Mouse (Mus musculus): ENCODE measurements around the gene Rhoh. TPM values are rescaled to one million over a fixed set of nuclear protein-coding genes. Genes with fewer than 3 reads are reported as not detected.

The Rhoh gene
- polyA plus RNA-seq, 1 experiment from 2014 or later, result 0.27 TPM

GRCm38 (mm10) chr5:65863349-65863749, 2.3 kb downstream of the Rhoh start:
- H3K27me3 ChIP-seq, result no peaks in the 10 kb centered on the region
- no peaks in the 10 kb centered on the region for H3K36me3 ChIP-seq
- no peak overlapping the region for H3K27ac ChIP-seq
- no peak overlapping the region for H3K9ac ChIP-seq (replicated peaks)
- WGBS, result 81% methylated on average over 12 of the region's 12 CpGs
- no peak overlapping the region for H3K4me2 ChIP-seq (replicated peaks)
- no peak overlapping the region for H3K4me3 ChIP-seq (replicated peaks)
- H3K4me1 ChIP-seq (replicated peaks), result no peaks in the 10 kb centered on the region
- ATAC-seq, result no peak
- H3K9me3 ChIP-seq, result no peaks in the 10 kb centered on the region

- Histone ChIP-seq H3K4me2 (replicated peaks) (no peak overlapping the region), H3K27ac (no peak overlapping the region), H3K4me3 (replicated peaks) (no peak overlapping the region), H3K9ac (replicated peaks) (no peak overlapping the region), H3K9me3 (no peaks in the 10 kb centered on the region), H3K4me1 (replicated peaks) (no peaks in the 10 kb centered on the region), H3K36me3 (no peaks in the 10 kb centered on the region), H3K27me3 (no peaks in the 10 kb centered on the region)
- no peak for ATAC-seq
- 95% methylated on average over 7 of the region's 7 CpGs for WGBS
These were observed 3.5 kb downstream of the Rhoh start for GRCm38 (mm10) chr5:65864486-65864885.

DNA sequence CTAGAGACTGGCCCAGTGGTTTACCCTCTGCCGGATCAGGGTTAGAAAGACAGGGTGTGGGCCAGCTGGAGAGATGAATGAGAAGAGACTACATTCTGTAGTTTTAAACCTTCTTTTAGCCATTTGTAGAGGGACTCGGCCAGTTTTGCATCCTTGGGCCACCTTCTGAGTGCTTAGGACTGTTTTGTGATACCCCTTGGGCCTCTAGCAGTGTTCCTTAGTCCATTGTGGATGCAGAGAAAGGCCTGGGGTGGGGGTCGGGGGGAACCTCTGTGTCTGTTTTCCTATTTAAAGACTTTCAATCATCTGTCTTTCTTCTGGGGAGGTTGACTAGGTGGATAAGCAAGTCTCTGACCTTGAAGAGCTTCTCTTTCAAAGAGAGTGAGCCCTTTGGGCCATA, 3.9 kb downstream of the Rhoh start:
- Histone ChIP-seq H3K4me3 (replicated peaks) (no peak overlapping the region), H3K9ac (replicated peaks) (no peak overlapping the region), H3K9me3 (no peaks in the 10 kb centered on the region), H3K4me2 (replicated peaks) (no peak overlapping the region), H3K27ac (no peak overlapping the region), H3K27me3 (no peaks in the 10 kb centered on the region), H3K36me3 (no peaks in the 10 kb centered on the region), H3K4me1 (replicated peaks) (no peaks in the 10 kb centered on the region)
- no peak for ATAC-seq
- 87% methylated on average over 3 of the region's 3 CpGs for WGBS

DNA sequence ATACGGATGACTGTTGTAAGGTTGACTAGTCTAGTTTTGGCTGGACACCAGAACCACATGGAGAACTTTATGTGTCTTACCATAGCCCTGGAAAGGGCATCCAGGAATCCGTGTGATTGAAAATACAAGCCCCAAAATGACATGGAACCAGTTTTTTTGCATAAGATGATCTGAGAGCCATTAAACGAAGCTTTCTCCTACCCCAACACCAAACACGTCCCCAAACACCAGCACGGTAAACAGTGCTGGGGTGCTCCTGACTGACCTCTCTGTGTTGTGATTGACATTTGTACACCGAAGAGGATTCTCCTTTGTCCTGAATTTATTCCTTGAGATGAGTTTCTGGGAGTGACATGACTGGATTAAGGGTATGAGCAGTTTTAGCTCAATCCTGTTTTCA, 5.6 kb downstream of the Rhoh start:
- Histone ChIP-seq H3K27me3 (no peaks in the 10 kb centered on the region), H3K4me1 (replicated peaks) (no peaks in the 10 kb centered on the region), H3K9me3 (no peaks in the 10 kb centered on the region), H3K4me2 (replicated peaks) (no peak overlapping the region), H3K9ac (replicated peaks) (no peak overlapping the region), H3K4me3 (replicated peaks) (no peak overlapping the region), H3K27ac (no peak overlapping the region), H3K36me3 (no peaks in the 10 kb centered on the region)
- WGBS, result 89% methylated on average over 6 of the region's 6 CpGs
- ATAC-seq, result no peak

DNA sequence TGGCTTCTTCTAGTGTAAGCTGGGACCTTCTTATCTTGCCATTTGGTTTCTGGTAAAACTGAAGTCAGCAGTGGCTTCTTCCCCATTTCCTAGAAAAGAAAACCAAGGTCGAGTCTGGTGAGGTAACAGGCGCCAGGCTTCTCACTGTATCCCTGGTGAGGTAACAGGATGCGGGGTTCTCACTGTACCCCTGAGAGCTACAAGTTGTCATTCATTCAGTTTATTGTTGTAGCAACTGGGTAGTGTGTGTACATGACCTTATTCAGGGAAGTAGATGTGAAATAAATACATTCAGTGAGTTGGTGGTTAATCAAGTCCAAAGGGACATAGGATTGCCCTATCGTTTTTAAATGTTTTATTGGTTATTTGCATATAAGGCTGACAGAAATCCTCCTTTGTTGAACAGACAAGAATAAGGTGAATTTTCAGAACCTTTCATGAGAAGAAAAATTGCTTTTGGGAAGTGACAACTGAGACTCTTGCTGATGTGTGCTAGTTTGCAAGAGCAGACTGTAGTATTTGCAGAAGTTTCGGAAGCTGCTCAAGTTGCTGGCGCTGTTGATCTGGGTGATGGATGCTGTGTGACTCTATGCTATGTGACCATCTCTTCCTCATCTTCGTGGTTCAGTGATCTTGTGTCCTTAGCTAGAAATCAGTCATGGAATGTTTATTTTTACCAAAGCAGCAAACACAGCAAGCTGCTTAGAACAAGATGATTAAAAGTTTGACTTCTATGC, 6.5 kb downstream of the Rhoh start:
- no peak overlapping the region for H3K4me3 ChIP-seq (replicated peaks)
- no peaks in the 10 kb centered on the region for H3K4me1 ChIP-seq (replicated peaks)
- H3K27me3 ChIP-seq, result no peaks in the 10 kb centered on the region
- H3K36me3 ChIP-seq, result no peaks in the 10 kb centered on the region
- H3K27ac ChIP-seq, result no peak overlapping the region
- no peaks in the 10 kb centered on the region for H3K9me3 ChIP-seq
- WGBS, result 91% methylated on average over 7 of the region's 7 CpGs
- no peak overlapping the region for H3K4me2 ChIP-seq (replicated peaks)
- no peak overlapping the region for H3K9ac ChIP-seq (replicated peaks)
- no peak for ATAC-seq

- 81% methylated on average over 3 of the region's 3 CpGs for WGBS
These were observed 7.4 kb downstream of the Rhoh start for GRCm38 (mm10) chr5:65868419-65868818.

DNA sequence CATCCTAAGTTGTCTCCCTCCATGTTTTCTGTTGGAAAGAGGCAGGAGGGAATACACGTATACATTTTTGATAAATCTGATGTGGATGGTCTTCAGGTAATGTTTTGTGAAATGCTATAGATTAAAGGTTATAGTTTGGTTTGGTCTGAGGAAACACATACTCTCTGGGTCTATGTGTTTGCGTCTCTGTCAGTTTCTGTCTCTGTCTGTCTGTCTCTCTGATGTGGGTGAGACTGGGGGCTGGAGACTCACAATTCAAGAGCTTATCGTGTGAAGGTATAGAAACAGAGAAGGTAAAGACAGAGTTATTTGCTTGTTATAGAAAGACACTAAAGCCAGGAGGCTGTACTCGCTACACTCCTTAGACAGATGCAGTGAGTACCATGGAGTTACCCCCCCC, 8.6 kb downstream of the Rhoh start:
- no peak overlapping the region for H3K9ac ChIP-seq (replicated peaks)
- no peaks in the 10 kb centered on the region for H3K36me3 ChIP-seq
- H3K9me3 ChIP-seq, result no peaks in the 10 kb centered on the region
- H3K4me1 ChIP-seq (replicated peaks), result no peaks in the 10 kb centered on the region
- no peaks in the 10 kb centered on the region for H3K27me3 ChIP-seq
- no peak overlapping the region for H3K4me3 ChIP-seq (replicated peaks)
- WGBS, result 97% methylated on average over 4 of the region's 4 CpGs
- ATAC-seq, result no peak
- no peak overlapping the region for H3K27ac ChIP-seq
- no peak overlapping the region for H3K4me2 ChIP-seq (replicated peaks)

More at GRCm38 (mm10) chr5:65868419-65868818, 7.4 kb downstream of the Rhoh start:
- Histone ChIP-seq H3K27me3 (no peaks in the 10 kb centered on the region), H3K4me1 (replicated peaks) (no peaks in the 10 kb centered on the region), H3K36me3 (no peaks in the 10 kb centered on the region), H3K9ac (replicated peaks) (no peak overlapping the region), H3K4me2 (replicated peaks) (no peak overlapping the region), H3K4me3 (replicated peaks) (no peak overlapping the region), H3K27ac (no peak overlapping the region), H3K9me3 (no peaks in the 10 kb centered on the region)
- ATAC-seq, result no peak

DNA sequence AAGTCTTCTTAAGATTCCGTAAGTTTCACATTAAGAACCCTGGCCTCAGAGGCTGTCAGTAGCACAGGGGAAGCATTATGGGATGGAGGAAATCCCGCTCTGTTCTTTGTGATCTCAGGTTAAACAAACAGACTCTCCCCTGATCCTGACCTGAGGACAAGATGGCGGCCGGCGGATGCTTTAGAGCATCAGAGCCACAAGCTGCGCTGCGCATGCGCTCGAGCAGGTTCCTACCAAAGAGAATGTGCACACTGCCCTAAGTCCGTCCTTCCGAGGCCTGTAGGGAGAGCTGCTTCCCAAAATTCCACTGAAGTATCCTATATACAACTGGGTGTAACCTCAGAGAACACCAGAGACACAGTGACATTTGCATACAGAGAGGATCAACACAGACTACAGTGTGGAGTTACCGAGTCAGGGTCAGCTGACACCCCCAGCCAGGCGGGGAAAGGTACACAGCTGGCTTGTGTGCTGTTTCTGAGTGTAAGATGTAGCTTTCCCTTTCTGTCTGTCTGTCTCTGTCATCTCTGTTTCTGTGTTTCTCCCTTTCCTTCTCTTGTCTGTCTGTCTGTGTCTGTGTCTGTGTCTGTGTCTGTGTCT, 10.4 kb downstream of the Rhoh start:
- Histone ChIP-seq H3K4me3 (replicated peaks) (no peak overlapping the region), H3K36me3 (no peaks in the 10 kb centered on the region), H3K9ac (replicated peaks) (no peak overlapping the region), H3K4me1 (replicated peaks) (no peaks in the 10 kb centered on the region), H3K9me3 (no peaks in the 10 kb centered on the region), H3K4me2 (replicated peaks) (no peak overlapping the region), H3K27me3 (no peaks in the 10 kb centered on the region), H3K27ac (no peak overlapping the region)
- ATAC-seq, result no peak
- 91% methylated on average over 13 of the region's 13 CpGs for WGBS

DNA sequence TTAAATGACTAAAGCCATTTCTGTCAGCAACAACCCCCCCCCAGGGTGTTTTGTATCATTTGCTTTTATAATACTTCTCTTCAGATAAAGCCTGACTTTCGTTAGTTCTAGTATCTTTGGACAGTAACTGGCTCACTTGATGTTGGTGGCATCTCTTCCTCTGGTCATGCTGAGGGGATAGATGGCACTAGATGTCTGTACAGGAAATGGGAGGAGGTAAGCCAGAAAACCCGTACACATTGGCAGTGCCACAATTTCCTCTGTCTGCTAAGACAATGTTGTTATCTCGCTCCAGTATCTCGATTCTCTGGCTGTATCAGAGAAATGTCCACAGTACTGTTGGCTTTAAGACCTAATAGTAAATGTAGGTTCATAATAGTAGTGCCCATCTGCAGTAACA, 12.2 kb downstream of the Rhoh start:
- no peak for ATAC-seq
- WGBS, result 84% methylated on average over 4 of the region's 4 CpGs
- H3K4me2 ChIP-seq (replicated peaks), result no peak overlapping the region
- no peak overlapping the region for H3K9ac ChIP-seq (replicated peaks)
- H3K27ac ChIP-seq, result no peak overlapping the region
- H3K36me3 ChIP-seq, result no peaks in the 10 kb centered on the region
- no peak overlapping the region for H3K4me3 ChIP-seq (replicated peaks)
- no peaks in the 10 kb centered on the region for H3K4me1 ChIP-seq (replicated peaks)
- H3K27me3 ChIP-seq, result no peaks in the 10 kb centered on the region
- no peaks in the 10 kb centered on the region for H3K9me3 ChIP-seq

GRCm38 (mm10) chr5:65875269-65875668, 14.3 kb downstream of the Rhoh start:
- Histone ChIP-seq H3K27ac (no peak overlapping the region), H3K4me2 (replicated peaks) (no peak overlapping the region), H3K36me3 (no peaks in the 10 kb centered on the region), H3K4me1 (replicated peaks) (no peaks in the 10 kb centered on the region), H3K4me3 (replicated peaks) (no peak overlapping the region), H3K9ac (replicated peaks) (no peak overlapping the region), H3K27me3 (no peaks in the 10 kb centered on the region), H3K9me3 (no peaks in the 10 kb centered on the region)
- WGBS, result 93% methylated on average over 7 of the region's 7 CpGs
- ATAC-seq, result no peak

GRCm38 (mm10) chr5:65878367-65878766, 17.4 kb downstream of the Rhoh start:
- no peak overlapping the region for H3K27ac ChIP-seq
- no peaks in the 10 kb centered on the region for H3K36me3 ChIP-seq
- no peaks in the 10 kb centered on the region for H3K4me1 ChIP-seq (replicated peaks)
- H3K4me2 ChIP-seq (replicated peaks), result no peak overlapping the region
- WGBS, result 62% methylated on average over 3 of the region's 3 CpGs
- no peaks in the 10 kb centered on the region for H3K9me3 ChIP-seq
- no peak overlapping the region for H3K9ac ChIP-seq (replicated peaks)
- no peak for ATAC-seq
- no peaks in the 10 kb centered on the region for H3K27me3 ChIP-seq
- H3K4me3 ChIP-seq (replicated peaks), result no peak overlapping the region

GRCm38 (mm10) chr5:65881254-65881653, 20.2 kb downstream of the Rhoh start:
- Histone ChIP-seq H3K4me1 (replicated peaks) (no peaks in the 10 kb centered on the region), H3K9ac (replicated peaks) (no peak overlapping the region), H3K36me3 (no peaks in the 10 kb centered on the region), H3K9me3 (no peaks in the 10 kb centered on the region), H3K4me2 (replicated peaks) (no peak overlapping the region), H3K27ac (no peak overlapping the region), H3K4me3 (replicated peaks) (no peak overlapping the region), H3K27me3 (no peaks in the 10 kb centered on the region)
- 93% methylated on average over 2 of the region's 2 CpGs for WGBS
- no peak for ATAC-seq
